Mouse (Mus musculus) spleen, adult 2 months (tissue): Measurements from ENCODE around the gene Hectd4.

Experiments
- CTCF ChIP-seq: fragments of 200-500 bp; IDR thresholded peaks from 2 replicates; pipeline ENCODE4 v1.5.1; 2011; ENCODE audit warnings: mild to moderate bottlenecking, inconsistent platforms; ENCODE audit not compliant: insufficient read depth, insufficient read length, insufficient replicate concordance; ENCODE audit errors: extremely low read depth
- POLR2A ChIP-seq: fragments of 200-500 bp; IDR thresholded peaks from 2 replicates; pipeline ENCODE4 v1.6.1; 2011; ENCODE audit warnings: low read depth, low read length, inconsistent platforms

GRCm38 (mm10) chr5:121378678-121379256 is 158.7 kb downstream of the Hectd4 start:
- TF ChIP-seq CTCF = no peak
- no peak for TF ChIP-seq POLR2A
